Mouse (Mus musculus) cerebellum, adult 2 months (tissue): ENCODE results near the gene Mrpl19.

Experiments used
- CTCF ChIP-seq: fragments of 200-500 bp; IDR thresholded peaks from 2 replicates; pipeline ENCODE4 v1.5.1; 2011; ENCODE audit warnings: low read depth, mild to moderate bottlenecking, control low read depth, low read length, moderate library complexity, borderline replicate concordance; ENCODE audit not compliant: insufficient read depth
- POLR2A ChIP-seq: fragments of 200-500 bp; IDR thresholded peaks from 2 replicates; pipeline ENCODE4 v1.6.1; 2011; ENCODE audit warnings: low read length, control low read depth, borderline replicate concordance; ENCODE audit not compliant: insufficient read depth

DNA sequence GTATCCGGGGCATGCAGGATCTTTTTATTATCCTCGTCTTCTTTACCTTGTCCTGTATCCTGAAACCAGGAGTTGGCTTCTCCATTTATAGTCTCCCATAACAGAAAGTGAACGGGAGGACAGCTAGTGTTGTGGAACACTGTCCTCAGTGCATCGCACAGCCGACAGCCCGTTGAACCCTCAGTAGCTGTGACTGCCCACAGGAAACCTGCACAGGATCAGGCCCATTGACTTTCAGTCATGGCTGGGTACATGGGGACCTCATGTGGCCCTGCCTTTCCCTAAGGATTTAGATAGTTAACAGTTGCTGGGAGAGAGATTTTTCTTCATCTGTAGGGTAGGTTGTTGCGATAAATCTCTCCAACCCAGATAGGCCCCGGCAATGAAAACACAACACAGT is 6.8 kb upstream of the Mrpl19 start:
- TF ChIP-seq CTCF (no peak), POLR2A (no peak)
